Mouse (Mus musculus) brain, embryonic 14.5 days (tissue): ENCODE data around the gene Rhot2.
A peak's percentile ranks its signal among the peaks of the same experiment; 100 is the strongest.

Experiments
- CTCF ChIP-seq: fragments of 200-500 bp; IDR thresholded peaks from 2 replicates; pipeline ENCODE4 v1.5.1; 2012; ENCODE audit warnings: inconsistent platforms, mild to moderate bottlenecking, moderate library complexity, borderline replicate concordance; ENCODE audit not compliant: insufficient read depth, insufficient read length; ENCODE audit errors: extremely low read depth
- POLR2A ChIP-seq: fragments of 200-500 bp; IDR thresholded peaks from 2 replicates; pipeline ENCODE4 v1.6.1; 2012; ENCODE audit warnings: mild to moderate bottlenecking, inconsistent platforms, borderline replicate concordance; ENCODE audit not compliant: poor library complexity, insufficient read depth, insufficient read length, severe bottlenecking; ENCODE audit errors: extremely low read depth

DNA sequence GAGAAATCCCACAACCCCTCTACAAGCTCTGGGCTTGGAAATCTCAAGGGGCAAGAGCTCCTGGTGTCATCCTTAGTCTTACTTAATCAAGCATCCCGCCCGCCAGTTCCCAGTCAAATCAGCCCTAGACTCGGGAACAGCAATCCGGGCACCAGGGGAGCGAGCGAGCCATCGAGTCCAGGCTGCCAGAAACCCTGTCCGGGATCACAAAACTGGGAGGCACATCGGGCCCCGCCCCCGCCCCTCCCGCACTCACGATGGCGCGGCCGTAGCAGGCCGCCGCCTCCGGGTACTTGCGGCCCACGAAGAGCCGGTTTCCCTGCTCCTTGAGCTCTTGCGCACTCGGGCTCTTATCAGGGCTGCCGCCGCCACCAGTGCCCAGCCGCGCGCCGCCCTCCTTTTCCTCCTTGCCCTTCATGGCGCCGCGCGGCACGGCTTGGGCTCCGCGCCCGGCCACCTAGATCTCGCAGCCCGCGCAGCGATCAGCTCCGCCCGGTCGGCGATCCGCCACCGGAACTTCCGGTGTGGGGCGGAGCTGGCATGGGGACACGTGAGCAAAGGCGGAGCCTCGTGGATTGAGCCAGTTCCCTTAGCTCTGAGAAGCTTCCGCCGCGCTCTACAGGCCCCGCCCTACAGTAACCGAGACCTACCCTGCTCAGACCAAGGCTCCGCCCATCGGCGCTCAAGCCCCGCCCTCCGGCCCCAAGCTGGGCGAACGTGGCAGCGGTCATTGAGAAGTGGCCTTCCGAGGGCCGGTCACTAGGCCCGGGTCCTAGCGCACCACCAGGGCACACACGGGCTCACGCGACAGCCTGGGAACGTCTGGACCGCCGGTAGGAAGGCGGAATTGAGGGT is 12.0 kb downstream of the Rhot2 start:
- TF ChIP-seq POLR2A (peak; percentile 82), CTCF (no peak)
